Mouse (Mus musculus): ENCODE results near the gene Tmem177. TPM values are rescaled to one million over a fixed set of nuclear protein-coding genes. Genes with fewer than 3 reads are reported as not detected.
A peak's percentile ranks its signal among the peaks of the same experiment; 100 is the strongest.

Tmem177 gene
- polyA plus RNA-seq, 1 experiment from 2014 or later, result 6.7 TPM

GRCm38 (mm10) chr1:119892933-119893332 is 20.1 kb downstream of the Tmem177 start:
- Histone ChIP-seq H3K4me3 (ENCODE audit: low read length) (no peak overlapping the region), H3K9me3 (ENCODE audit: control insufficient read depth, low read length) (no peaks in the 10 kb centered on the region), H3K4me1 (replicated peaks; ENCODE audit: control insufficient read depth, insufficient read depth, low read length) (peaks cover 3% of the 10 kb centered on the region; the same call in 1 of the 2 replicates), H3K27me3 (ENCODE audit: control insufficient read depth, insufficient read depth, low read depth, low read length) (no peaks in the 10 kb centered on the region), H3K4me2 (ENCODE audit: low read depth, low read length) (no peak overlapping the region), H3K27ac (ENCODE audit: low read length) (no peak overlapping the region), H3K9ac (ENCODE audit: low read length) (no peak overlapping the region), H3K36me3 (ENCODE audit: control insufficient read depth, insufficient read depth, low read length) (no peaks in the 10 kb centered on the region)
- 49% methylated on average over 6 of the region's 6 CpGs for WGBS
- ATAC-seq (ENCODE audit: low read depth), result no peak

DNA sequence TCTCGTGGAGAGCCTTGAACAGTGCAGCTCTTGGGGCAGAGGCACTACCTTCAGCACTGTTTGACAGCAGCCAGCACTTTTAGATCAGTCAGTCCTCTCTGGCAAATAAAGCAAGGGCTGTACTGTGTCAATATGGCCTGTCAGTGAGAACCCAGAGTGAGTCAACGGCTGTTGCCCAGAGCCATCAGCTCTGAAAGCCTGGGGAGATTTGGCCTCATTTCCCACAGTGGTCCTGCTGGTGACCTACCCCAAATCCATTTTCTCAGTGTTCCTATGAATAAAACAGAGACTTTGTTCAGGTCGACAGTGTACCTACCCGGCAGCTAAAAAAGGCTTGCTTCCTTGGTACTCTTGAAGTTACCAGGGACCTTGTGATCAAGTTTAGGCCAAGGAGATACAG is 21.1 kb downstream of the Tmem177 start:
- Histone ChIP-seq H3K9me3 (ENCODE audit: control insufficient read depth, low read length) (no peaks in the 10 kb centered on the region), H3K4me3 (ENCODE audit: low read length) (no peak overlapping the region), H3K9ac (ENCODE audit: low read length) (no peak overlapping the region), H3K27me3 (ENCODE audit: control insufficient read depth, insufficient read depth, low read depth, low read length) (no peaks in the 10 kb centered on the region), H3K27ac (ENCODE audit: low read length) (no peak overlapping the region), H3K4me2 (ENCODE audit: low read depth, low read length) (no peak overlapping the region), H3K4me1 (replicated peaks; ENCODE audit: control insufficient read depth, insufficient read depth, low read length) (peaks cover 3% of the 10 kb centered on the region; the same call in 1 of the 2 replicates), H3K36me3 (ENCODE audit: control insufficient read depth, insufficient read depth, low read length) (no peaks in the 10 kb centered on the region)
- 62% methylated on average over 4 of the region's 4 CpGs for WGBS
- ATAC-seq (ENCODE audit: low read depth), result no peak

DNA sequence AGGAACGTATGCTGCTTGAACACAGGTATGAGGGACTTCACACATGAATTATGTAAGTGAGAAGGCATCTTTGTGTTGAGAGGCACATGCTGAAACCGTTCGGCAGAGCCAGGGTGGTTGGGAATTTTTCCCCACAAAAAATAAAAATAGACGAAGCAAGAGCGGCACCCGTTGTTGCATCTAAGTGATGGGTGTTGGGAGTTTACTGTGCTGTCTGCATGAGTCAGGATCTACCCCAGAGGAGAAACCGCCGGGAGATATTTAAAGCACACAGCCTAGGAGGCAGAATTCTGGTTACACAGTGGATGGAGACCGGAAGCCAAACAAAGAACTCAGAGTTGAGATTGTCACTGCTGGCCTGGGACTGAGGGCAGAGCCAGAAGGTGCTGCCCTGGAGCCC is 21.9 kb downstream of the Tmem177 start:
- no peak for ATAC-seq (ENCODE audit: low read depth)
- Histone ChIP-seq H3K9me3 (ENCODE audit: control insufficient read depth, low read length) (no peaks in the 10 kb centered on the region), H3K36me3 (ENCODE audit: control insufficient read depth, insufficient read depth, low read length) (no peaks in the 10 kb centered on the region), H3K27me3 (ENCODE audit: control insufficient read depth, insufficient read depth, low read depth, low read length) (no peaks in the 10 kb centered on the region), H3K4me2 (ENCODE audit: low read depth, low read length) (no peak overlapping the region), H3K4me3 (ENCODE audit: low read length) (no peak overlapping the region), H3K4me1 (replicated peaks; ENCODE audit: control insufficient read depth, insufficient read depth, low read length) (peaks cover 6% of the 10 kb centered on the region; the same call in 1 of the 2 replicates), H3K27ac (ENCODE audit: low read length) (no peak overlapping the region), H3K9ac (ENCODE audit: low read length) (no peak overlapping the region)
- 77% methylated on average over 9 of the region's 9 CpGs for WGBS

GRCm38 (mm10) chr1:119889347-119889746 is 23.7 kb downstream of the Tmem177 start:
- H3K9ac ChIP-seq (ENCODE audit: low read length), result no peak overlapping the region
- ATAC-seq (ENCODE audit: low read depth), result no peak
- 62% methylated on average over 16 of the region's 16 CpGs for WGBS
- no peak overlapping the region for H3K4me3 ChIP-seq (ENCODE audit: low read length)
- no peaks in the 10 kb centered on the region for H3K36me3 ChIP-seq (ENCODE audit: control insufficient read depth, insufficient read depth, low read length)
- H3K4me1 ChIP-seq (replicated peaks; ENCODE audit: control insufficient read depth, insufficient read depth, low read length), result peaks cover 8% of the 10 kb centered on the region; the same call in 1 of the 2 replicates
- no peaks in the 10 kb centered on the region for H3K27me3 ChIP-seq (ENCODE audit: control insufficient read depth, insufficient read depth, low read depth, low read length)
- no peaks in the 10 kb centered on the region for H3K9me3 ChIP-seq (ENCODE audit: control insufficient read depth, low read length)
- H3K4me2 ChIP-seq (ENCODE audit: low read depth, low read length), result peak overlapping the region; percentile 18; the same call in 1 of the 2 replicates
- no peak overlapping the region for H3K27ac ChIP-seq (ENCODE audit: low read length)

DNA sequence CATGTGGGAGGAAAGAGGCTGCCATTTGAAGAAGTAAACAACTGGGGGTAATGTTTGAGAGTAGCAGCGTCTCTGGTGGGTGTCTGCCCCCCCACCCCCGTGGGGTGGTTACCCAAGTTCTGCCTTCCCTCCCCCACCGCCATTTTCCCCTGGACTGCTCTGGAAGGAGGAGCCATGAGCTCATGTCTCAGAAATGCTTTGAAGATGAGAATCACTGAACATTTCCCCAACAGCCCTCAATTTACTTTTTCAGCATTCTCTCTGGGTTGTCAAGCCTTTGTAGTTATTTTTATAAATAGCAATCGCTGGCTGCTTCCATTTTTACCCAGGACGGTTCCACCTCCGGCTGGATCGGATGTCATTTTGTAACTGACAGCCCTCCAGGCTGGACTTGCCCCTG is 26.7 kb downstream of the Tmem177 start:
- Histone ChIP-seq H3K36me3 (ENCODE audit: control insufficient read depth, insufficient read depth, low read length) (no peaks in the 10 kb centered on the region), H3K9me3 (ENCODE audit: control insufficient read depth, low read length) (no peaks in the 10 kb centered on the region), H3K4me2 (ENCODE audit: low read depth, low read length) (no peak overlapping the region), H3K27ac (ENCODE audit: low read length) (peak overlapping the region; percentile 53), H3K4me3 (ENCODE audit: low read length) (no peak overlapping the region), H3K4me1 (replicated peaks; ENCODE audit: control insufficient read depth, insufficient read depth, low read length) (peaks cover 8% of the 10 kb centered on the region; the same call in 1 of the 2 replicates), H3K27me3 (ENCODE audit: control insufficient read depth, insufficient read depth, low read depth, low read length) (no peaks in the 10 kb centered on the region), H3K9ac (ENCODE audit: low read length) (no peak overlapping the region)
- ATAC-seq (ENCODE audit: low read depth), result peak; percentile 70
- 30% methylated on average over 7 of the region's 7 CpGs for WGBS

GRCm38 (mm10) chr1:119884272-119884671 is 28.7 kb downstream of the Tmem177 start:
- ATAC-seq (ENCODE audit: low read depth), result no peak
- H3K9me3 ChIP-seq (ENCODE audit: control insufficient read depth, low read length), result no peaks in the 10 kb centered on the region
- H3K4me3 ChIP-seq (ENCODE audit: low read length), result no peak overlapping the region
- no peak overlapping the region for H3K27ac ChIP-seq (ENCODE audit: low read length)
- H3K9ac ChIP-seq (ENCODE audit: low read length), result no peak overlapping the region
- H3K27me3 ChIP-seq (ENCODE audit: control insufficient read depth, insufficient read depth, low read depth, low read length), result no peaks in the 10 kb centered on the region
- WGBS, result 79% methylated on average over 3 of the region's 3 CpGs
- no peaks in the 10 kb centered on the region for H3K36me3 ChIP-seq (ENCODE audit: control insufficient read depth, insufficient read depth, low read length)
- H3K4me1 ChIP-seq (replicated peaks; ENCODE audit: control insufficient read depth, insufficient read depth, low read length), result peaks cover 8% of the 10 kb centered on the region; the same call in 1 of the 2 replicates
- H3K4me2 ChIP-seq (ENCODE audit: low read depth, low read length), result no peak overlapping the region

DNA sequence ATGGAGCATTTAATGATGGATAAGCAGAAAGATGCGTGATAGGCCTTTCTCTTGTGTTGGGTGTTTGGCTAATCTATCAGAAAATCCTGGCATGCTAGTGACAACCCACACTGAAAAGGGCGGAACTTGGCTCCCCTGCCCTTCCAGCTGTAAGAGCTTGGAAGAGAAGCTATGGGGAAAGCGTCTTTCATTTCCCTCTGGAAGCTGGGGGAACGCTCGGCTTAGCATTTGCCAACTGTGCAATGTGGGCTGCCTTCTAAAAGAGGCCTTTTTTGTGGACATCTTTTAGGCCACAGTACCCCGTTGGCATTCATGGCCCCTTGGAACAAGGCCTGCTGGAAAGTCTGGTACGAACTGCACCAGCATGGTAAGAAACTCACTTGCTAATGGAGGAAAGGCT is 34.1 kb downstream of the Tmem177 start:
- Histone ChIP-seq H3K9ac (ENCODE audit: low read length) (no peak overlapping the region), H3K4me2 (ENCODE audit: low read depth, low read length) (no peak overlapping the region), H3K27ac (ENCODE audit: low read length) (peak overlapping the region; percentile 31), H3K4me3 (ENCODE audit: low read length) (no peak overlapping the region), H3K36me3 (ENCODE audit: control insufficient read depth, insufficient read depth, low read length) (no peaks in the 10 kb centered on the region), H3K4me1 (replicated peaks; ENCODE audit: control insufficient read depth, insufficient read depth, low read length) (peaks cover 4% of the 10 kb centered on the region; the same call in 1 of the 2 replicates), H3K27me3 (ENCODE audit: control insufficient read depth, insufficient read depth, low read depth, low read length) (no peaks in the 10 kb centered on the region), H3K9me3 (ENCODE audit: control insufficient read depth, low read length) (no peaks in the 10 kb centered on the region)
- 49% methylated on average over 7 of the region's 7 CpGs for WGBS
- peak; percentile 57; the same call in 1 of the 2 replicates for ATAC-seq (ENCODE audit: low read depth)

GRCm38 (mm10) chr1:119877469-119877868 is 35.5 kb downstream of the Tmem177 start:
- no peak; the same call in 1 of the 2 replicates for ATAC-seq (ENCODE audit: low read depth)
- H3K4me1 ChIP-seq (replicated peaks; ENCODE audit: control insufficient read depth, insufficient read depth, low read length), result peaks cover 4% of the 10 kb centered on the region; the same call in 1 of the 2 replicates
- no peaks in the 10 kb centered on the region for H3K27me3 ChIP-seq (ENCODE audit: control insufficient read depth, insufficient read depth, low read depth, low read length)
- H3K4me2 ChIP-seq (ENCODE audit: low read depth, low read length), result no peak overlapping the region
- H3K4me3 ChIP-seq (ENCODE audit: low read length), result no peak overlapping the region
- H3K27ac ChIP-seq (ENCODE audit: low read length), result no peak overlapping the region
- no peaks in the 10 kb centered on the region for H3K36me3 ChIP-seq (ENCODE audit: control insufficient read depth, insufficient read depth, low read length)
- no peaks in the 10 kb centered on the region for H3K9me3 ChIP-seq (ENCODE audit: control insufficient read depth, low read length)
- no peak overlapping the region for H3K9ac ChIP-seq (ENCODE audit: low read length)
- 77% methylated on average over 4 of the region's 4 CpGs for WGBS

GRCm38 (mm10) chr1:119868395-119869161 is 44.4 kb downstream of the Tmem177 start:
- no peaks in the 10 kb centered on the region for H3K36me3 ChIP-seq (ENCODE audit: control insufficient read depth, insufficient read depth, low read length)
- H3K9ac ChIP-seq (ENCODE audit: low read length), result no peak overlapping the region
- peak; percentile 79 for ATAC-seq (ENCODE audit: low read depth)
- H3K4me3 ChIP-seq (ENCODE audit: low read length), result no peak overlapping the region
- H3K4me1 ChIP-seq (replicated peaks; ENCODE audit: control insufficient read depth, insufficient read depth, low read length), result no peaks in the 10 kb centered on the region
- peak overlapping the region; percentile 19 for H3K27ac ChIP-seq (ENCODE audit: low read length)
- no peaks in the 10 kb centered on the region for H3K9me3 ChIP-seq (ENCODE audit: control insufficient read depth, low read length)
- H3K27me3 ChIP-seq (ENCODE audit: control insufficient read depth, insufficient read depth, low read depth, low read length), result no peaks in the 10 kb centered on the region
- WGBS, result 58% methylated on average over 13 of the region's 13 CpGs
- H3K4me2 ChIP-seq (ENCODE audit: low read depth, low read length), result no peak overlapping the region

All from lung, embryonic 16.5 days (tissue).